9 mouse cellular contexts compared by ENCODE assay signal in the genomic region with DNA sequence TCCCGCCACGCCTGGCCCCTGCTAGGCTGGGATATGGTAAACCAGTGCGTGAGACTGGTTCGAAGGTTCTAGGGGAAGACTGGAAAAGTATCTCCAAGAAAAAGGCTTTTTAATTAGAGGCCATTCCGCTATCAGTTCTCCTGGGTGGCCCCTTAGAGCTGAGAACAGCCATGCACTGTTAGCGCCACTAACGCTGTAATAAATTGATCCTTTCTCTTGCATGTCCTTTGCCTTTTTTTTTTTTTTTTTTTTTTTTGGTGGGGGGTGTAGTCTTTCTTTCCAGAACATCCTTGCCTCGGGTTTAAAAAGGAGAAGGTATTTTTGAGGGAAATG. TPM values are rescaled to one million over a fixed set of nuclear protein-coding genes. Genes with fewer than 3 reads are reported as not detected.
DNase-seq lines count a peak whose midpoint lies in the region; ATAC-seq and TF ChIP-seq lines count a peak whose summit lies in the region.
"Had no signal": no experiment of that assay in that cellular context is flagged by ENCODE, and none has a peak within 500 bp of the region (broad histone marks: within the 10 kb centered on the region; RNA-seq: fewer than 3 reads in every experiment).

No protein-coding gene starts in this region.

- no peaks in the 10 kb centered on the region for H3K9me3 ChIP-seq in lung, embryonic 14.5 days (ENCODE audit: low read depth, low read length)
- no peaks in the 10 kb centered on the region for H3K9me3 ChIP-seq in forebrain, embryonic 13.5 days (replicated peaks)
- H3K9me3 ChIP-seq in intestine, postnatal 0 days (ENCODE audit: control insufficient read depth): no peaks in the 10 kb centered on the region
- no peaks in the 10 kb centered on the region for H3K9me3 ChIP-seq in neural tube, embryonic 14.5 days (ENCODE audit: control insufficient read depth, low read length)

- H3K27me3 ChIP-seq in lung, embryonic 14.5 days (ENCODE audit: insufficient read depth, low read length): no peaks in the 10 kb centered on the region
- H3K27me3 ChIP-seq in forebrain, embryonic 13.5 days: peaks cover 44% of the 10 kb centered on the region
- H3K27me3 ChIP-seq in intestine, postnatal 0 days (replicated peaks; ENCODE audit: control insufficient read depth, insufficient read depth, low read length): no peaks in the 10 kb centered on the region
- no peaks in the 10 kb centered on the region for H3K27me3 ChIP-seq in neural tube, embryonic 14.5 days (ENCODE audit: control insufficient read depth, insufficient read depth, low read length)

- H3K9ac ChIP-seq in lung, embryonic 14.5 days: no peak overlapping the region
- no peak overlapping the region for H3K9ac ChIP-seq in forebrain, embryonic 13.5 days
- no peak overlapping the region for H3K9ac ChIP-seq in intestine, postnatal 0 days (ENCODE audit: low read depth, low read length)
- no peak overlapping the region for H3K9ac ChIP-seq in neural tube, embryonic 14.5 days (replicated peaks; ENCODE audit: low read depth, low read length)

- WGBS in lung, embryonic 14.5 days: 26% methylated on average over 8 of the region's 8 CpGs
- 16% methylated on average over 8 of the region's 8 CpGs for WGBS in forebrain, embryonic 13.5 days
- 25% methylated on average over 8 of the region's 8 CpGs for WGBS in intestine, postnatal 0 days
- 37% methylated on average over 8 of the region's 8 CpGs for WGBS in neural tube, embryonic 14.5 days

- peak; percentile 10; the same call in 1 of the 2 replicates for ATAC-seq in lung, embryonic 14.5 days (ENCODE audit: insufficient read depth)
- ATAC-seq in forebrain, embryonic 13.5 days: no peak; the same call in 1 of the 2 replicates
- ATAC-seq in intestine, postnatal 0 days: no peak
- ATAC-seq in neural tube, embryonic 14.5 days (ENCODE audit: low read depth): no peak

- no peaks in the 10 kb centered on the region; the same call in 1 of the 2 replicates for H3K4me1 ChIP-seq in lung, embryonic 14.5 days (ENCODE audit: insufficient read depth)
- H3K4me1 ChIP-seq in forebrain, embryonic 13.5 days: peaks cover 7% of the 10 kb centered on the region; the same call in 1 of the 2 replicates
- H3K4me1 ChIP-seq in intestine, postnatal 0 days (replicated peaks; ENCODE audit: control insufficient read depth, insufficient read depth, low read length): no peaks in the 10 kb centered on the region
- H3K4me1 ChIP-seq in neural tube, embryonic 14.5 days (ENCODE audit: control insufficient read depth, insufficient read depth, low read length): no peaks in the 10 kb centered on the region

- DNase-seq in lung, embryonic 14.5 days: no peak
- DNase-seq in lung, postnatal 4 days: no peak
- no peak for DNase-seq in adrenal gland, postnatal 36 days
- no peak for DNase-seq in cerebellum, adult 8-10 months
- no peak for DNase-seq in cerebellum, postnatal 25 days
- DNase-seq: thymus, postnatal 36 days had no signal

- peak overlapping the region; percentile 46 for H3K4me2 ChIP-seq in lung, embryonic 14.5 days
- peak overlapping the region; percentile 44 for H3K4me2 ChIP-seq in forebrain, embryonic 13.5 days
- H3K4me2 ChIP-seq in intestine, postnatal 0 days (replicated peaks; ENCODE audit: low read depth): peak overlapping the region; percentile 48
- H3K4me2 ChIP-seq in neural tube, embryonic 14.5 days (ENCODE audit: low read depth, low read length): 0 out of 2 replicates have a peak overlapping the region, but pooled peaks have one; percentile 22

- H3K36me3 ChIP-seq in lung, embryonic 14.5 days (ENCODE audit: insufficient read depth): no peaks in the 10 kb centered on the region
- H3K36me3 ChIP-seq in forebrain, embryonic 13.5 days (ENCODE audit: poor library complexity, severe bottlenecking): no peaks in the 10 kb centered on the region
- H3K36me3 ChIP-seq in intestine, postnatal 0 days (ENCODE audit: control insufficient read depth, insufficient read depth): no peaks in the 10 kb centered on the region
- no peaks in the 10 kb centered on the region for H3K36me3 ChIP-seq in neural tube, embryonic 14.5 days (ENCODE audit: control insufficient read depth, insufficient read depth, low read length)

- H3K27ac ChIP-seq in lung, embryonic 14.5 days (ENCODE audit: low read depth): no peak overlapping the region
- H3K27ac ChIP-seq in forebrain, embryonic 13.5 days: no peak overlapping the region
- no peak overlapping the region for H3K27ac ChIP-seq in intestine, postnatal 0 days (ENCODE audit: low read depth, low read length)
- no peak overlapping the region for H3K27ac ChIP-seq in neural tube, embryonic 14.5 days (ENCODE audit: low read depth, low read length)

- TF ChIP-seq CTCF in lung, embryonic 14.5 days (IDR thresholded peaks at IDR 0.05; ENCODE audit: low read depth): no peak
- TF ChIP-seq CTCF in intestine, postnatal 0 days (IDR thresholded peaks at IDR 0.05; ENCODE audit: low read depth): no peak

- no peak overlapping the region for H3K4me3 ChIP-seq in lung, embryonic 14.5 days (ENCODE audit: low read depth, low read length)
- no peak overlapping the region for H3K4me3 ChIP-seq in forebrain, embryonic 13.5 days
- 0 out of 2 replicates have a peak overlapping the region, but pooled peaks have one; percentile 14 for H3K4me3 ChIP-seq in intestine, postnatal 0 days (ENCODE audit: low read depth, low read length)
- no peak overlapping the region for H3K4me3 ChIP-seq in neural tube, embryonic 14.5 days (ENCODE audit: low read depth, low read length)

RNA-seq across cellular contexts. Expression of gene Basp1, which starts 32.6 kb away (rescaled TPM):
- 34.5 and 37.8 TPM in 2 replicates for polyA plus RNA-seq in lung, embryonic 14.5 days (2014; fragmentation: Nextera tagmentation; extraction: Ambion mirVana)
- polyA plus RNA-seq in forebrain, embryonic 13.5 days (2015; fragmentation: Nextera tagmentation; extraction: Ambion mirVana): 154 and 164 TPM in 2 replicates
- 13.9 and 14.1 TPM in 2 replicates for polyA plus RNA-seq in intestine, postnatal 0 days (2015; fragmentation: Nextera tagmentation; extraction: Ambion mirVana)
- 211 and 216 TPM in 2 replicates for polyA plus RNA-seq in neural tube, embryonic 14.5 days (2014; fragmentation: Nextera tagmentation; extraction: Ambion mirVana)
- 1 to 10 TPM; 4.4 to 7.2 TPM for total RNA-seq in adrenal gland, postnatal 36 days (2021)
